8 mouse cellular contexts compared by ENCODE assay signal in genomic region chr4:150264903-150265302, GRCm38 (mm10). TPM values are rescaled to one million over a fixed set of nuclear protein-coding genes. Genes with fewer than 3 reads are reported as not detected.
DNase-seq lines count a peak whose midpoint lies in the region; TF ChIP-seq lines count a peak whose summit lies in the region.

No protein-coding gene starts in this region.

- no peak for DNase-seq in heart, adult 2 months
- DNase-seq in heart, postnatal 25 days (ENCODE audit: low spot score): no peak
- peak; percentile 35 for DNase-seq in CD4-positive helper T cell, adult 2 months (ENCODE audit: low read depth, low spot score)
- peak; percentile 70 for DNase-seq in WW6 (ENCODE audit: low read depth, low spot score)
- DNase-seq in limb, embryonic 10.5 days (ENCODE audit: low spot score): no peak
- DNase-seq in ovary, adult 18-20 months (ENCODE audit: low spot score): no peak
- no peak for DNase-seq in right cerebral cortex, postnatal 36 days (ENCODE audit: low spot score in 2 of 2)
- no peak for DNase-seq in right cerebral cortex, adult 2 months (ENCODE audit: low spot score in 2 of 2)

- no peak overlapping the region for H3K4me3 ChIP-seq in heart, adult 2 months
- H3K4me3 ChIP-seq in limb, embryonic 10.5 days: no peak overlapping the region

- peak; percentile 76 for TF ChIP-seq CTCF in heart, adult 2 months (IDR thresholded peaks at IDR 0.05)

- peaks cover 6% of the 10 kb centered on the region for H3K4me1 ChIP-seq in heart, adult 2 months (ENCODE audit: control insufficient read depth, insufficient read depth, low read length)
- H3K4me1 ChIP-seq in limb, embryonic 10.5 days: peaks cover 19% of the 10 kb centered on the region

- intact Hi-C loops in heart, adult 2 months (cut with DNase I): no loop called here
- intact Hi-C loops in heart, postnatal 25 days (cut with DNase I): no loop called here

- WGBS in heart, adult 2 months: 52% methylated on average over 7 of the region's 7 CpGs
- WGBS in limb, embryonic 10.5 days: 54% methylated on average over 7 of the region's 7 CpGs

- no peaks in the 10 kb centered on the region for H3K9me3 ChIP-seq in limb, embryonic 10.5 days (replicated peaks)

- no peak overlapping the region for H3K9ac ChIP-seq in heart, adult 2 months (ENCODE audit: low read depth, low read length)

- H3K36me3 ChIP-seq in heart, adult 2 months (ENCODE audit: control insufficient read depth, insufficient read depth, low read length): no peaks in the 10 kb centered on the region
- peaks cover 20% of the 10 kb centered on the region for H3K36me3 ChIP-seq in limb, embryonic 10.5 days

- H3K79me2 ChIP-seq in heart, adult 2 months (replicated peaks; ENCODE audit: control insufficient read depth, insufficient read depth, low read length): no peaks in the 10 kb centered on the region

- no peak for TF ChIP-seq POLR2A in heart, adult 2 months (IDR thresholded peaks at IDR 0.05; ENCODE audit: insufficient read depth, low read depth, low read length)

- no peak overlapping the region for H3K27ac ChIP-seq in heart, adult 2 months
- H3K27ac ChIP-seq in limb, embryonic 10.5 days: 0 out of 2 replicates have a peak overlapping the region, but pooled peaks have one; percentile 0

- TF ChIP-seq EP300 in heart, adult 2 months (IDR thresholded peaks at IDR 0.05; ENCODE audit: insufficient read depth, low read depth, low read length): no peak

- H3K27me3 ChIP-seq in heart, adult 2 months (ENCODE audit: control insufficient read depth, insufficient read depth, low read length): no peaks in the 10 kb centered on the region
- no peaks in the 10 kb centered on the region for H3K27me3 ChIP-seq in limb, embryonic 10.5 days (ENCODE audit: low read depth, poor library complexity, severe bottlenecking)

RNA-seq across cellular contexts. Expression of gene Rere, which starts 16.5 kb away (rescaled TPM):
- 10 to 100 TPM; 39.0 to 46.4 TPM for total RNA-seq in heart, adult 2 months (2021)
- 16.2 and 19.3 TPM in 2 replicates for polyA plus RNA-seq in heart, adult 2 months (2012; rRNA removed)
- 10 to 100 TPM; 37.8 to 51.5 TPM for total RNA-seq in heart, postnatal 25 days (2021)
- polyA plus RNA-seq in limb, embryonic 10.5 days (2016; fragmentation: Nextera tagmentation; extraction: Ambion mirVana): 34.0 and 40.3 TPM in 2 replicates

RNA-seq across cellular contexts. Expression of gene Eno1, which starts 28.4 kb away (rescaled TPM):
- 100 to 1,000 TPM; 111 to 113 TPM for total RNA-seq in heart, adult 2 months (2021)
- polyA plus RNA-seq in heart, adult 2 months (2012; rRNA removed): 179 and 246 TPM in 2 replicates
- 100 to 1,000 TPM; 119 to 136 TPM for total RNA-seq in heart, postnatal 25 days (2021)
- polyA plus RNA-seq in limb, embryonic 10.5 days (2016; fragmentation: Nextera tagmentation; extraction: Ambion mirVana): 3,103 and 4,103 TPM in 2 replicates

Comparison
In these comparisons a context has a peak if more than half of its experiments do, and no peak if none do; other contexts are left out.
1. DNase-seq: peak in CD4-positive helper T cell, adult 2 months (single experiment) and WW6 (single experiment); none in heart, adult 2 months (0 of 2), heart, postnatal 25 days (single experiment), limb, embryonic 10.5 days (single experiment), ovary, adult 18-20 months (single experiment), right cerebral cortex, postnatal 36 days (0 of 2) and right cerebral cortex, adult 2 months (0 of 2).